Mouse (Mus musculus) hindbrain, embryonic 13.5 days (tissue): ENCODE results near the gene Rps8. TPM values are rescaled to one million over a fixed set of nuclear protein-coding genes. Genes with fewer than 3 reads are reported as not detected.
A peak's percentile ranks its signal among the peaks of the same experiment; 100 is the strongest.

ENCODE experiments used
- ATAC-seq: fragments of 200-750 bp; cut with Nextera tagmentation; 2 replicates; pipeline ENCODE4 v1.8.0; 2017; ENCODE audit warnings: moderate TSS enrichment; ENCODE audit not compliant: low FRiP score
- H3K27ac ChIP-seq: fragments of 300-500 bp; sonication (generic); 2 replicates; pipeline ENCODE4 v1.5.1; 2015; ENCODE audit warnings: inconsistent platforms, mild to moderate bottlenecking, moderate library complexity
- H3K27me3 ChIP-seq: fragments of 300-500 bp; sonication (generic); 2 replicates; pipeline ENCODE4 v1.6.1; 2015; ENCODE audit warnings: mild to moderate bottlenecking, inconsistent platforms
- H3K36me3 ChIP-seq: fragments of 300-500 bp; sonication (generic); 2 replicates; pipeline ENCODE4 v1.6.1; 2015; ENCODE audit warnings: mild to moderate bottlenecking, inconsistent platforms
- H3K4me1 ChIP-seq: fragments of 300-500 bp; sonication (generic); replicated peaks from 2 replicates; pipeline ENCODE4 v1.6.1; 2015; ENCODE audit warnings: inconsistent platforms
- H3K4me2 ChIP-seq: fragments of 300-500 bp; sonication (generic); 2 replicates; pipeline ENCODE4 v1.6.1; 2015; ENCODE audit warnings: inconsistent platforms, mild to moderate bottlenecking, moderate library complexity
- H3K4me3 ChIP-seq: fragments of 300-500 bp; sonication (generic); 2 replicates; pipeline ENCODE4 v1.5.1; 2015; ENCODE audit warnings: mild to moderate bottlenecking, inconsistent platforms
- H3K9ac ChIP-seq: fragments of 300-500 bp; sonication (generic); 2 replicates; pipeline ENCODE4 v1.6.1; 2015; ENCODE audit warnings: mild to moderate bottlenecking, inconsistent platforms
- H3K9me3 ChIP-seq: fragments of 300-500 bp; sonication (generic); 2 replicates; pipeline ENCODE4 v1.6.1; 2016; ENCODE audit warnings: inconsistent platforms
- WGBS: fragments of 180-500 bp; shearing (Covaris S2); methylation state at CpG from one replicate; pipeline ENCODE4 v1.1.7; 2015; 5-methylcytosine and 5-hydroxymethylcytosine counted together
- polyA plus RNA-seq: library from polyadenylated mRNA; unstranded; fragments of >200 nt; fragmentation: Nextera tagmentation; extraction: Ambion mirVana; gene quantifications from 2 replicates; pipeline ENCODE4 v1.2.1, GENCODE M21; 2015

Gene Rps8
- polyA plus RNA-seq, 1 experiment from 2014 or later, result 608 TPM

DNA sequence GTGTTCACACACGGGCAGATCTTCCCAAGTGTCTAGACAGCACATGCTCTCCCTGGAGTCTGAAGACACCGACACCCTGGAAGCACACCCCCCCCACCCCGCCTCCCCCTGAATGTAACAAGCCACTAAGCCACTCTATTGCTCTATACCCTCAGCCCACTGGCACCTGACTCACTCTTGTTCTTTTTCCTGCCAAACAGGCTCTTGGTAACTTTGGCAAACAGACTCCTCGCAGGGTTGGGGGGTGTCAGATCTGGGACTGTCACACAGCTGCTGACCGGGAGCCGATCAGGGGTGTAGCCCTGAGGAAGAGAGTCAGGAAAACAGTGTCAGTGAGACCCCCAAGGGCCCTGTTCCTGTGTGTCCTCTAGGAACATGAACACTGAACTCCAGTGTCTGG, 24.8 kb downstream of the Rps8 start:
- peak overlapping the region; percentile 78 for H3K4me2 ChIP-seq
- peak overlapping the region; percentile 90; the same call in 1 of the 2 replicates for H3K9ac ChIP-seq
- peaks cover 40% of the 10 kb centered on the region for H3K4me1 ChIP-seq
- H3K27me3 ChIP-seq, result peaks cover 2% of the 10 kb centered on the region; the same call in 1 of the 2 replicates
- peaks cover 34% of the 10 kb centered on the region for H3K36me3 ChIP-seq
- H3K27ac ChIP-seq, result peak overlapping the region; percentile 66
- ATAC-seq, result no peak
- H3K9me3 ChIP-seq, result no peaks in the 10 kb centered on the region
- H3K4me3 ChIP-seq, result no peak overlapping the region
- WGBS, result 48% methylated on average over 6 of the region's 6 CpGs

DNA sequence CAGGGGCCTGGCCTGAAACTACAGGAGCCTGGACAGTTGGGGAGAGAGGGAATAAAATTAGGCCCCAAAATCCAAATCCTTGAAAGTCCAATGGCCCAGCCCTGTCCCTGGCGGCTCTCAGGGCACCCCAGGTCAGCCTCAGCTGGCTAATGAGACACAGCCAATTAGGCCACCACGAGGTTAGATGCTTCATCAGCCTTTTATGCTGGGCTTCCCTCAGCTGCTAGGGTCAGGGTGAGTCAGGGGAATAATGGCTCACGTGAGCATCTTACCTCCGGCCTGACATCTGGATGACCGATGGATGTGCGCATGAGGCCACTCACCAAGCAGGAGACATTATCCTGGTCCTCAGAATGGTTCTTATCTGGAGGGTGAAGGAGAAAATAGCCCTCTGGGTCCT, 25.3 kb downstream of the Rps8 start:
- Histone ChIP-seq H3K4me1 (peaks cover 44% of the 10 kb centered on the region), H3K9me3 (no peaks in the 10 kb centered on the region), H3K36me3 (peaks cover 34% of the 10 kb centered on the region), H3K4me3 (no peak overlapping the region), H3K27me3 (peaks cover 2% of the 10 kb centered on the region; the same call in 1 of the 2 replicates), H3K9ac (peak overlapping the region; percentile 90; the same call in 1 of the 2 replicates), H3K4me2 (no peak overlapping the region), H3K27ac (no peak overlapping the region)
- 29% methylated on average over 6 of the region's 6 CpGs for WGBS
- no peak for ATAC-seq

DNA sequence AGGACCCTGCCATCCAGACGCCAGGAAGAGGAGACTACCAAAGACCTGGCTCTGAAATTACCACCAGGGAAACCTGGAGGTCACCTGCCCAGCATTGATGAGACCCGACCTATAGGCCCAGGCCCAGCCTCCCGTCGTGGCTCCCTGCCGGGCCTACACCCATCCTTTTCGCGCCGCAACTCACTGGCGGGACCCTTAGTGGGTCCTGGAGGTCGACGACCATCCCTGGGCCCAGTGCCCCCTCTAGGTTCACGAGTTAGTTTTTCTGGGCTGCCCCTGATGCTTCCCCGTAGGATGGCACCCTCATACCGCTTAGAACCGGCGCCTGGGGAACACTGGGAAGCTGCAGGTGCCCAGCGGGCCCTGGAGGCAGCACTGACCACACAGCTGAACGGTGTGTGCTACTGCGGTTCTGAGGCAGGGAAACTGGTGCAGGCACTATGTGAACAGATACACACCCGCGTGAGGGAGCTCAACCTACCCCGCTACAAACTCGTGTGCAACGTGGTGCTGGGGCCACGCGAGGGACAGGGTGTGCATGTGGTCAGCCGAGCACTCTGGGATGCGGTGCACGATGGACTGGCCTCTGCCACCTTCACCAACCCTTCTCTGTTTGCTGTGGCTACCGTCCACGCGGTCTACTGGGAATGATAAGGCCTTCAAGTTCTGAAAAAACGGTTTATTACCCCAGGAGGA, 27.9 kb downstream of the Rps8 start:
- H3K27me3 ChIP-seq, result no peaks in the 10 kb centered on the region; the same call in 1 of the 2 replicates
- peaks cover 52% of the 10 kb centered on the region for H3K4me1 ChIP-seq
- no peak overlapping the region for H3K27ac ChIP-seq
- no peak for ATAC-seq
- H3K9ac ChIP-seq, result no peak overlapping the region
- H3K36me3 ChIP-seq, result peaks cover 34% of the 10 kb centered on the region
- no peak overlapping the region for H3K4me2 ChIP-seq
- H3K4me3 ChIP-seq, result no peak overlapping the region
- 92% methylated on average over 33 of the region's 33 CpGs for WGBS
- H3K9me3 ChIP-seq, result no peaks in the 10 kb centered on the region

DNA sequence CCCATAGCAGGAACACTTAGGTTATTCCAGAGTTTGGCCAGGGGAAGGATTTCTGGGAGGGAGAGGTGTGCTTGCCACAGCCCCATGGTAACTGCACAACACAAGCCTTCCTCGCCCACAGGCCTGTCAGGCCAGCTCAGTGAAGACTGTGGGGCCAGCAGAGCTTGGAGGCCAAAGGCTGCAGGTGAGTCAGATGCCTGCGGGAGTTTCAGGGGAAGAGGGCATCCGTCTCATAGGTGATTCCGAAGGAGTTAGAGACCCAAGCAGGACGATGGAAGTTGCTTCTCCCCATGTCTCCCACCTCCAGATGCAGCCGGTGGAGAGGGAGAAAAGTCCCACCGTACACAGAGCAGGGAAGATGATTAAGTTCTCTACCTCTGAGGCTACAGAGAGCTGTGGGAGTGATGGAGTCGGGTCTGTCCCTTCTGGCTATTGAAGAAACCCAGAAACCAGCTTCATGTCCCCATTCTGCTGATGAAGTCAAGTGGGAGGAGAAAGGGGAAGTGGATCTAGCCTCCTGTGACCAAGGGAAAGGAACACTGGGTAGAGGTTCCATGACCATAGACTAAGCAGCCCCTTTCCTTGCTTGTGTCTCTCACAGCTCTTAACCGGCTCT, 29.3 kb downstream of the Rps8 start, which contains the start of gene Tctex1d4:
Tctex1d4 (plus strand) TSS at position 120 of the 616 bp plus-strand sequence.
- ATAC-seq, result no peak
- Histone ChIP-seq H3K36me3 (peaks cover 34% of the 10 kb centered on the region), H3K9me3 (no peaks in the 10 kb centered on the region), H3K27ac (peak within 1 kb of the TSS; percentile 89), H3K9ac (peak within 1 kb of the TSS; percentile 60), H3K27me3 (no peaks in the 10 kb centered on the region; the same call in 1 of the 2 replicates), H3K4me1 (peaks cover 39% of the 10 kb centered on the region), H3K4me3 (no peak within 1 kb of the TSS), H3K4me2 (0 out of 2 replicates have a peak within 1 kb of the TSS, but pooled peaks have one; percentile 10)
- 86% methylated on average over 9 of the region's 9 CpGs for WGBS

DNA sequence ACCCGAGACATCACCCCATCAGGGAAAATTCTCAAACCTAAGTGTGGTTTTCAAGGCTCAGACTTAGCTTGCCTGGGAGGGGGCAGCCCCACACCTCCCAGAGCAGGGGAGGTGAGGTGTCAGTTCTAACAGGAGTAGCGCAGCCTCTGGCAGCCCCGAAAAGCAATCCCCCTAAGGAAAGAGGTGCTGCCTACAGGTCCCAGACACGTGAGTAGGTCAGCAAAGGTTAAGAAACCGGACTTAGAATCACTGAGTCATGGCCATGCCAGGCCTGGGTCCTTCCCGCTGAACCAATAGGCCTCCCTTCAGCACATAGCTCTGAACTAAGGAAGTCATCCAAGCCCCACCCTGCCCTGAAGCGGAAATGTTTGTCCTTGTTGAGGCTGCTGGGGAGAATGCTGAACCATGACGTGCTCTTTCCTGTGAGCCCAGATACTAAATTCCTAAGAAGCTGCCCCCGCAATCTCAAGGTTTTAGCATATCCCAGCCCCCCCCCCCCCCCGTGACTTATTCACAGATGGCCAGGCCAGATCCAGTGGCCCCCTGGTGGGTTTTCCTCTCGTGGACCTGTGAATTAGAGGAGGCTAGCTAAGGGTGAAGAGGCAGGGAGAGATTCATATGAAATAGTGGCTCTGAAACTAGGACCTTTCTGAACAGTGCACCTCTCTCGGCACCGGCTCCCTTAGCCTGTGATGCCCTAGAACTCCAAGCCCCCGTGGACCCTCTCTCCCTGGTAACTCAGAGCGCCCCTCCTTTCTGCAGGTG, 30.0 kb downstream of the Rps8 start:
- peak overlapping the region; percentile 60 for H3K9ac ChIP-seq
- WGBS, result 49% methylated on average over 15 of the region's 15 CpGs
- no peak overlapping the region for H3K4me3 ChIP-seq
- ATAC-seq, result peak; percentile 11; the same call in 1 of the 2 replicates
- H3K9me3 ChIP-seq, result no peaks in the 10 kb centered on the region
- H3K27ac ChIP-seq, result peak overlapping the region; percentile 89
- H3K36me3 ChIP-seq, result peaks cover 34% of the 10 kb centered on the region
- peaks cover 37% of the 10 kb centered on the region for H3K4me1 ChIP-seq
- 0 out of 2 replicates have a peak overlapping the region, but pooled peaks have one; percentile 10 for H3K4me2 ChIP-seq
- no peaks in the 10 kb centered on the region for H3K27me3 ChIP-seq

DNA sequence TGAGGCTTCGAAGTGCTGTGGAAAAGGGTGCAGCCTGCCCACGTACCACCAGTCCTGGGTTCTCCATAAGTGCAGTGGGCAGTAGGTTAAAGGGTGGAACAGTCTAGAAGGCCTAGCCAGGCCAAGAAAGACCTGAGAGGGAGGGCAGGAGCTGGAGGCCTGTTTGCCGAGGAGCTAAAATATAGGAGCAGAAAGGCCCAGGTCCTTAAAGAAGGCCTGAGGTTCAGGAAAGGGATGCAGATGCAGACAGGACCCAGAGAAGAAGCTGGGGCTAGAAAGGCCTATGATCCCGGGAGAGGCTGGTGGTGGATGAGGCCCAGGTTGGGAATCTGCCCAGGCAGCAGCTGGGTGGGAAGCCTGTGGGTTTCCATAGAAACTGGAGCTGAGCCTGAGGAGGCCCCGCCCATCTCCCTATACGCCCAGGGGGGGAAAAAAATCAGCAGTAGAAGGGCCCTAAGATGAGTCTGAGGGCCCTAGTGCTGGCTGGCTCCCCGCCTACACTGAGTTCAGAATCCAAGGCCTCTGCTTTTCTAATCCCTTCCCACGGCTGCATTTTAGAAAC, 30.6 kb downstream of the Rps8 start, which contains the start of gene Btbd19:
Btbd19 (minus strand) TSS at position 378 of the 562 bp plus-strand sequence.
- no peak within 1 kb of the TSS for H3K4me3 ChIP-seq
- 34% methylated on average over 8 of the region's 8 CpGs for WGBS
- no peak for ATAC-seq

DNA sequence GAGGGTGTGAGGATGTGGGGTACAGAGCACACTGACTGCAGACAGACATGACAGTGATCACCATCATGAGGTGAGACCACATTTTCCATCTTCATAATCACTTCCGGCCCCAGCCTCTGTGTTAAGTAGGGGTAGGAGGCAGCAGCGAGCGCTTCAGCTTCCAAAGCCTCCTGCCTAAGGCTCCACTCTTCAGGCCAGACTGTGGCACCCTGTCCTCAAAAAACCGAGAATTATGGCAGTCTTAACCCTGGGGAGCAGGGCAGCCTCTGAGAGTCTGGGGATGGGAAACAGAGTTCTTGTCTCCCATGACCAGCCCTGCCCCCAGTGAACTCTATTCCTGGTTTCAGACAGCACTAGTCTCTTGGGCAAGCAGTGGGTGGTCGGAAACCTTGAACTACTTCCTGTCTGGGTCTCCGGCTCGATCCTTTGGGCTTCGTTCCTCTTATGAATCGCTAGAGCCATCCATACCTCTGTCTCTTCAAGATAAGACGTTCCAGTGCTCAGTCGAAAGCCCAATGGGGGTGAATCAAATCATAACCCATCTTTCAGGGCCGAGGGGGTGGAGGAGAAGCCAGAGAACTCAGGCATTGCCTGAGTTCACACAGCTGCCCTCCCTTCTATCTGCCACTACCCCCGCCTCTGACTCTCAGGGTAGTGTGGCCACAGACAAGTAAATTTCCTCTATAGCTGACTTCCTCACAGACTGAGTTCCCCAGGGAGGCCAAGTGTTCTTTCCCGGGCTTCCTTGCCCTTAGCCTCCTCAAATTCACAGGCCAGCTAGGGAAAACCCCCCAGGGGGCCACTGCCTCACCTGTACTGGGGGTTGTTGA, 31.3 kb downstream of the Rps8 start:
- peaks cover 22% of the 10 kb centered on the region for H3K36me3 ChIP-seq
- no peaks in the 10 kb centered on the region for H3K27me3 ChIP-seq
- H3K4me2 ChIP-seq, result 0 out of 2 replicates have a peak overlapping the region, but pooled peaks have one; percentile 6
- H3K27ac ChIP-seq, result peak overlapping the region; percentile 89
- 77% methylated on average over 14 of the region's 14 CpGs for WGBS
- peaks cover 30% of the 10 kb centered on the region for H3K4me1 ChIP-seq
- H3K9ac ChIP-seq, result peak overlapping the region; percentile 60; the same call in 1 of the 2 replicates
- ATAC-seq, result no peak
- no peak overlapping the region for H3K4me3 ChIP-seq
- no peaks in the 10 kb centered on the region for H3K9me3 ChIP-seq

More for the DNA sequence above, 30.6 kb downstream of the Rps8 start, which contains the start of gene Btbd19:
- H3K27me3 ChIP-seq, result no peaks in the 10 kb centered on the region
- peaks cover 33% of the 10 kb centered on the region for H3K4me1 ChIP-seq
- peak within 1 kb of the TSS; percentile 89 for H3K27ac ChIP-seq
- peaks cover 28% of the 10 kb centered on the region for H3K36me3 ChIP-seq
- 0 out of 2 replicates have a peak within 1 kb of the TSS, but pooled peaks have one; percentile 10 for H3K4me2 ChIP-seq
- H3K9ac ChIP-seq, result peak within 1 kb of the TSS; percentile 60
- H3K9me3 ChIP-seq, result no peaks in the 10 kb centered on the region

DNA sequence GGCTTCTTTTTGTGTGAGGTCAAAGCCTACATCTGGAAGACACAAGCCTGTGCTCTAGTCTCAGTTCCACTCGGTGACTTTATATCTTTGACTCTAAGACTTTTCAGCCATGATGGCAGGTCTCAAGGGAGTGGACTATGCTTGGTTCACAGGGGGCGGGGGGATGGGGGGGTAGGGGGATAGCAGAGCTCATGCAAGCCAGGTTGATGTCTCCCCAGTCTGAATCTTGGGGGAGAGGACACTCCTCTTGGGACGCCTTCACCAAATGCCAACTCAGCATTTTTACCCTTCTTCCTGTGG, 31.9 kb downstream of the Rps8 start:
- no peak overlapping the region for H3K9ac ChIP-seq
- no peak for ATAC-seq
- no peak overlapping the region for H3K4me2 ChIP-seq
- WGBS, result 79% methylated on average over 3 of the region's 3 CpGs
- H3K4me1 ChIP-seq, result peaks cover 33% of the 10 kb centered on the region
- peaks cover 17% of the 10 kb centered on the region for H3K36me3 ChIP-seq
- 0 out of 2 replicates have a peak overlapping the region, but pooled peaks have one; percentile 35 for H3K27ac ChIP-seq
- no peaks in the 10 kb centered on the region for H3K9me3 ChIP-seq
- H3K4me3 ChIP-seq, result no peak overlapping the region
- H3K27me3 ChIP-seq, result no peaks in the 10 kb centered on the region

DNA sequence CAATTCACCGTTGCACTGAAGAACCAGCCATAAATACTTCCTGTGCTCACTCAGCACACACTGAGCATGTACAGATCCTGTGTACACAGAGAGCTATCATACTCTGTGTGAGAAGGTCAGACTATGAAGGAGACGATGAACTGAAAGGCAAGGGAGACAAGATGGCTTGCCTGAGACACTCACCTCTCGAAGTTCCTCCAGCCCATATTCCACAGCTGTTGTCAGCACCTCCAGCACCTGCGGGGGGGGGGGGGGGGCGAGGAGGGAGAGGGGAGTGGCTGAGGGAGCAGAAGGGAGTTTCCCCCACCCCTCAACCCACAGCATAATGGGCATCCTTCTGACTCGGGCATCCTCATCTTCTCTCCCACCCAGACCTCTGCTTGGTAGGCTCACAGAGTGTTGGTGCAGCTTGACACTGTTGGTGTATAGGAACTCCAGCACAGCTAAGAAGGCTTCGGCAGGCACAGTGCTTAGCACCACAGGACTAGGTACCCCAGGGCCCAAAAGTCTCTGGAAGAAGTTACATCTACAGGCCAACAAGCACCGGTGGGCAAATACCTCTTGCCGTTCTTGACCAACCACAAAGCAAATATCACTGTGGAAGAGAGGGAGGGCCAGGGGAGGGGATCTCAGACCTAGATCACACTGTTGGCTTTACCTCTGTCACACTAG, 32.4 kb downstream of the Rps8 start:
- Histone ChIP-seq H3K4me1 (peaks cover 33% of the 10 kb centered on the region), H3K4me2 (no peak overlapping the region), H3K27me3 (no peaks in the 10 kb centered on the region), H3K27ac (no peak overlapping the region), H3K9me3 (no peaks in the 10 kb centered on the region), H3K9ac (no peak overlapping the region), H3K4me3 (no peak overlapping the region), H3K36me3 (peaks cover 12% of the 10 kb centered on the region)
- WGBS, result 81% methylated on average over 8 of the region's 9 CpGs
- ATAC-seq, result no peak

DNA sequence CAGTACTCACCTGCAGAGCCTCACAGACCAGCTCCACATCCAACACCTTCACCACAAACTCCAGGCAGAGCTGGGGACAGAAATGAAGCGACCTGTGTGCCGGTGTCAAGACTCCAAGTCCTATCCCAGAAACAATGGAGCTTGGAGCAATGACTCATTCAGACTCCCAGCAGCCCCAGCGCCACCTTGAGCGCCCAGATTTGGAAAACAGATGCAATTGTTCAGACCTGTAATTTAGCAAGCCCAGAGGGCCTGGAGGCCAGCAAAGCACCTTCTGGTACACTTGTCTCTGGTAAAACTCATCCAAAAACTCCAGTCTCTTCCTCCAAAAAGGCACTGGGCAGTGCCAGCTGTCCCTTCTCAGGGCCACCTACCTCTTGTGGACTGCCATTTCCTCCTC, 33.8 kb downstream of the Rps8 start:
- no peak for ATAC-seq
- H3K4me3 ChIP-seq, result no peak overlapping the region
- no peaks in the 10 kb centered on the region for H3K9me3 ChIP-seq
- peaks cover 33% of the 10 kb centered on the region for H3K4me1 ChIP-seq
- H3K27ac ChIP-seq, result no peak overlapping the region
- H3K36me3 ChIP-seq, result 0 out of 2 replicates have a peak, but pooled peaks cover 1% of the 10 kb centered on the region
- 87% methylated on average over 4 of the region's 4 CpGs for WGBS
- H3K27me3 ChIP-seq, result no peaks in the 10 kb centered on the region
- no peak overlapping the region for H3K4me2 ChIP-seq
- H3K9ac ChIP-seq, result no peak overlapping the region
